Mouse (Mus musculus) heart, adult 2 months (tissue): ENCODE measurements at regions not wholly inside any gene's neighbourhood (a gene's known extent, or its start where the extent isn't known, plus 50 kb on each side); places are given as distances from the start of the nearest gene placed in this dataset.

Source experiments
- CTCF ChIP-seq: fragments of 200-600 bp; IDR thresholded peaks from 2 replicates; pipeline ENCODE4 v1.8.1; 2022; ENCODE audit warnings: antibody characterized with exemption, mild to moderate bottlenecking, moderate library complexity
- EP300 ChIP-seq: fragments of 200-500 bp; IDR thresholded peaks from 2 replicates; pipeline ENCODE4 v1.6.1; 2011; ENCODE audit warnings: low read depth, low read length, control low read depth; ENCODE audit not compliant: insufficient read depth
- POLR2A ChIP-seq: fragments of 200-500 bp; IDR thresholded peaks from 2 replicates; pipeline ENCODE4 v1.6.1; 2011; ENCODE audit warnings: mild to moderate bottlenecking, low read depth, low read length, control low read depth; ENCODE audit not compliant: insufficient read depth

DNA sequence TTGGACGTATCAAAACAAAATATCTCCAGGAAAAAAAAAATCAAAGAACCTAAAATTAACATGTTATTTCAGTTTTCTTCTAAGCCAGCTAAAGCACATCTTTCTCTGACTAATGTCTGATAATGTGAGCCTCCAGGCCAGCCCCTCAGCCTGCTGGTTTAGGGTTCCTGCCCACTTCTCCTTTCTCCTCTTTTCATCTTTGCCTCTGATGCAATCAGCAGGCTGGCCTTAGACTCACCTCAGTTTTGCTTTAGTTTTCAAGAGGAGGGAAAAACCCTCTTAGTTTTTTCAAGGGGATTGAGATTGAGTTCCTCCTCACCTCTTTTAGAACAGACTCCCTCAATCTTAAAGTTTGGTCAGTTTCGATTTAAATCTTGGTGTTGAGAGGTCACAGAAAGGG lies 93.0 kb upstream of the Pthlh start:
- TF ChIP-seq CTCF (no peak), POLR2A (no peak), EP300 (no peak)
